Mouse (Mus musculus) MEL (cell line): Measurements from ENCODE around the gene F930015N05Rik. TPM values are rescaled to one million over a fixed set of nuclear protein-coding genes. Genes with fewer than 3 reads are reported as not detected.

ENCODE experiments used
- DNase-seq: peaks from one replicate; pipeline ENCODE4 v3.0.0; 2011; ENCODE audit warnings: low read depth, low spot score
- H3K27ac ChIP-seq: 2 replicates; pipeline ENCODE4 v1.5.1; 2012; ENCODE audit warnings: low read depth, mild to moderate bottlenecking, control low read depth, low read length, moderate library complexity; ENCODE audit not compliant: control insufficient read depth
- H3K27me3 ChIP-seq, 2 experiments: fragments of 150-350 bp in 1 of 2; sonication (generic) in 1 of 2; 2 replicates each; pipeline ENCODE4 v1.6.1; 2012; ENCODE audit warnings: low read length in 2 of 2, mild to moderate bottlenecking in 2 of 2, improper control_type of control experiment in 1 of 2, moderate library complexity in 1 of 2; ENCODE audit not compliant: insufficient read depth in 2 of 2, control insufficient read depth in 1 of 2
- H3K36me3 ChIP-seq, 2 experiments: 2 replicates each; pipeline ENCODE4 v1.6.1; 2012 to 2014; ENCODE audit warnings: low read length in 2 of 2, improper control_type of control experiment in 1 of 2, inconsistent platforms in 1 of 2, mild to moderate bottlenecking in 1 of 2; ENCODE audit not compliant: insufficient read depth in 2 of 2, control insufficient read depth in 1 of 2
- H3K4me1 ChIP-seq, 2 experiments: fragments of 150-350 bp in 1 of 2; sonication (generic) in 1 of 2; 2 replicates each; pipeline ENCODE4 v1.6.1; 2012; ENCODE audit warnings: low read length in 2 of 2, improper control_type of control experiment in 1 of 2, mild to moderate bottlenecking in 1 of 2; ENCODE audit not compliant: insufficient read depth in 2 of 2, control insufficient read depth in 1 of 2
- H3K4me3 ChIP-seq, 2 experiments: fragments of 150-350 bp in 1 of 2; sonication (generic) in 1 of 2; 2 replicates each; pipeline ENCODE4 v1.5.1; 2012; ENCODE audit warnings: low read depth in 2 of 2, low read length in 2 of 2, mild to moderate bottlenecking in 2 of 2, moderate library complexity in 2 of 2, control low read depth in 1 of 2, improper control_type of control experiment in 1 of 2; ENCODE audit not compliant: control insufficient read depth in 1 of 2, insufficient read depth in 1 of 2
- H3K79me2 ChIP-seq: 2 replicates; pipeline ENCODE4 v1.6.1; 2012; ENCODE audit warnings: mild to moderate bottlenecking, low read length, moderate library complexity; ENCODE audit not compliant: control insufficient read depth, poor library complexity, insufficient read depth
- H3K9ac ChIP-seq: 2 replicates; pipeline ENCODE4 v1.6.1; 2012; ENCODE audit warnings: low read depth, mild to moderate bottlenecking, control low read depth, low read length, moderate library complexity; ENCODE audit not compliant: control insufficient read depth, poor library complexity, severe bottlenecking
- H3K9me3 ChIP-seq: fragments of 150-350 bp; sonication (generic); replicated peaks from 2 replicates; pipeline ENCODE4 v1.6.1; 2012; ENCODE audit warnings: mild to moderate bottlenecking, low read length, improper control_type of control experiment, moderate library complexity; ENCODE audit not compliant: insufficient read depth
- CTCF ChIP-seq, 3 experiments: IDR thresholded peaks in 2 of 3; conservative IDR thresholded peaks in 1 of 3; 2 replicates each; pipeline ENCODE4 v1.5.1; 2011 to 2012; ENCODE audit warnings: low read length in 3 of 3, low read depth in 2 of 3, mild to moderate bottlenecking in 2 of 3, improper control_type of control experiment in 1 of 3, inconsistent platforms in 1 of 3, mixed read lengths in 1 of 3, moderate library complexity in 1 of 3; ENCODE audit not compliant: control insufficient read depth in 1 of 3, insufficient read depth in 1 of 3, poor library complexity in 1 of 3, severe bottlenecking in 1 of 3
- ELF1 ChIP-seq: IDR thresholded peaks from 2 replicates; pipeline ENCODE4 v1.6.1; 2014; ENCODE audit warnings: low read depth, mild to moderate bottlenecking, inconsistent platforms, low read length, improper control_type of control experiment, moderate library complexity
- KAT2A ChIP-seq: conservative IDR thresholded peaks from 2 replicates; pipeline ENCODE4 v1.6.1; 2012; ENCODE audit warnings: low read depth, low read length, improper control_type of control experiment, inconsistent platforms
- MXI1 ChIP-seq: IDR thresholded peaks from 2 replicates; pipeline ENCODE4 v1.6.1; 2011; ENCODE audit warnings: mild to moderate bottlenecking, low read depth, low read length, improper control_type of control experiment
- MYC ChIP-seq: IDR thresholded peaks from 2 replicates; pipeline ENCODE4 v1.6.1; 2011; ENCODE audit warnings: low read depth, mild to moderate bottlenecking, low read length, improper control_type of control experiment, moderate library complexity
- POLR2A ChIP-seq, 2 experiments: IDR thresholded peaks; 2 replicates each; pipeline ENCODE4 v1.6.1; 2011 to 2012; ENCODE audit warnings: low read length in 2 of 2, mild to moderate bottlenecking in 2 of 2, control low read depth in 1 of 2, improper control_type of control experiment in 1 of 2, low read depth in 1 of 2, moderate library complexity in 1 of 2; ENCODE audit not compliant: control insufficient read depth in 1 of 2, insufficient read depth in 1 of 2, poor library complexity in 1 of 2
- ZKSCAN1 ChIP-seq: IDR thresholded peaks from 2 replicates; pipeline ENCODE4 v1.6.1; 2012; ENCODE audit warnings: low read depth, mild to moderate bottlenecking, inconsistent platforms, low read length, improper control_type of control experiment, moderate library complexity
- polyA plus RNA-seq, 2 experiments: library from polyadenylated mRNA; stranded (reverse) in 1 of 2; unstranded in 1 of 2; fragments of >175 nt in 1 of 2; fragments of >200 nt in 1 of 2; gene quantifications; 2 replicates each; pipeline versions ENCODE4 v1.2.1 to v1.2.4; 2012; ENCODE audit warnings: low replicate concordance in 2 of 2, low read depth in 1 of 2; ENCODE audit not compliant: insufficient read length in 2 of 2, insufficient read depth in 1 of 2, missing spikeins in 1 of 2
- total RNA-seq: library from RNA; depleted of rRNA; stranded (reverse); fragments of 300-350 nt; gene quantifications from 2 replicates; pipeline ENCODE4 v1.2.3, GENCODE M21; 2012; rRNA removed

Gene F930015N05Rik
- total and polyA plus RNA-seq, 3 experiments: not detected

DNA sequence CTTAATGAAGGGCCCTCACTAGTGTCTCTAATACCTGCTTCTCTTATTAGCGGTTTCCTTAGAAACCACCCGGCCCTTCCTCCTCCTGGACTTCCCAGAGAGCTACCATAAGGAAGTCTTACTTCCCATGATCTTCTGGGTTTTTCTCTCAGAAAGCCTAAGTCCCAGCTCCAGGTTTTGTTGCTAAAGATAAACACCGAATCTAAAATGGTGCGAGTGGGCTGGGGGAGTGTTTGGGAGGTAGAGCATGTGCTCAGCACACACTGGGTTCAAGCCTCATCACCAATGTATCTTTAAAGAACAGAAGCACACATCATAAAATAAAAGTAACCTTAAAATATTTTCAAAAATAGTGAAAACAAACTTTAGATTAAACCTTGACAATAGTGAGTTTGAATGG lies 50.1 kb downstream of the F930015N05Rik start:
- Histone ChIP-seq H3K27me3 (no peaks in the 10 kb centered on the region), H3K4me3 (no peak overlapping the region), H3K9ac (no peak overlapping the region), H3K27ac (no peak overlapping the region), H3K9me3 (no peaks in the 10 kb centered on the region), H3K36me3 (no peaks in the 10 kb centered on the region), H3K79me2 (no peaks in the 10 kb centered on the region), H3K4me1 (no peaks in the 10 kb centered on the region)
- no peak for DNase-seq
- TF ChIP-seq CTCF (IDR thresholded peaks at IDR 0.05 in 2 of 3, conservative IDR thresholded peaks at IDR 0.05 in 1 of 3; ENCODE audit: control insufficient read depth in 1 of 3, insufficient read depth in 1 of 3, low read depth in 2 of 3, low read length in 3 of 3, poor library complexity in 1 of 3, severe bottlenecking in 1 of 3): no peak
- TF ChIP-seq POLR2A (IDR thresholded peaks at IDR 0.05; ENCODE audit: control insufficient read depth in 1 of 2, insufficient read depth in 1 of 2, low read depth in 1 of 2, low read length in 2 of 2, poor library complexity in 1 of 2): no peak
- TF ChIP-seq MXI1: no peak
- no peak for TF ChIP-seq ZKSCAN1
- no peak for TF ChIP-seq KAT2A
- no peak for TF ChIP-seq ELF1
- no peak for TF ChIP-seq MYC

Other genes with a start within 250 kb of the F930015N05Rik start
- gene Hs3st3a1, start 1.3 kb downstream of the F930015N05Rik start, total RNA-seq: not detected in 2 replicates
- gene Hs3st3a1, start 1.3 kb downstream of the F930015N05Rik start, polyA plus RNA-seq: under 1 TPM in 1 of 2 experiments, not detected in 1; 0.03 TPM